Mouse (Mus musculus) brain, embryonic 18.5 days (tissue): ENCODE data around the gene Gm17364.
"Not testable (repeated sequence)": the region's sequence is repeated elsewhere in the genome, so short reads cannot be mapped to it uniquely, and the experiment has no call there.

Experiments
- DNase-seq: peaks from one replicate; pipeline ENCODE4 v3.0.0-alpha.2; 2012; ENCODE audit warnings: low read depth, low spot score

Gene Gm17364

GRCm38 (mm10) chr13:41251667-41252066 lies 22.1 kb downstream of the Gm17364 start:
- DNase-seq = no peak

DNA sequence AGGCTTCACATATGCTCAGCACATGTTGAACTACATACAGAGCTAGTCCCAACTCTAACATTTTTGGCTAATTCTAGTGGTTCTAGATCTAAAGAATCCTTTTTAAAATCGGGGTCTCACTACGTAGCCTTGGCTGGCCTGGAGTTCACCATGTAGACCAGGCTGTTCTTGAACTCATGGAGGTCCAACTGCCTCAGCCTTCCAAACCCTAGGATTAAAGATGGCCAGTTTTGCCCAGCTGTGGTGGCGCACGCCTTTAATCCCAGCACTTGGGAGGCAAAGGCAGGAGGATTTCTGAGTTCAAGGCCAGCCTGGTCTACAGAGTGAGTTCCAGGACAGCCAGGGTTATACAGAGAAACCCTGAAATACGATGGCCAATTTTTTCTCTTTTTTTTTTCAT lies 22.5 kb downstream of the Gm17364 start:
- DNase-seq = not testable (repeated sequence)

DNA sequence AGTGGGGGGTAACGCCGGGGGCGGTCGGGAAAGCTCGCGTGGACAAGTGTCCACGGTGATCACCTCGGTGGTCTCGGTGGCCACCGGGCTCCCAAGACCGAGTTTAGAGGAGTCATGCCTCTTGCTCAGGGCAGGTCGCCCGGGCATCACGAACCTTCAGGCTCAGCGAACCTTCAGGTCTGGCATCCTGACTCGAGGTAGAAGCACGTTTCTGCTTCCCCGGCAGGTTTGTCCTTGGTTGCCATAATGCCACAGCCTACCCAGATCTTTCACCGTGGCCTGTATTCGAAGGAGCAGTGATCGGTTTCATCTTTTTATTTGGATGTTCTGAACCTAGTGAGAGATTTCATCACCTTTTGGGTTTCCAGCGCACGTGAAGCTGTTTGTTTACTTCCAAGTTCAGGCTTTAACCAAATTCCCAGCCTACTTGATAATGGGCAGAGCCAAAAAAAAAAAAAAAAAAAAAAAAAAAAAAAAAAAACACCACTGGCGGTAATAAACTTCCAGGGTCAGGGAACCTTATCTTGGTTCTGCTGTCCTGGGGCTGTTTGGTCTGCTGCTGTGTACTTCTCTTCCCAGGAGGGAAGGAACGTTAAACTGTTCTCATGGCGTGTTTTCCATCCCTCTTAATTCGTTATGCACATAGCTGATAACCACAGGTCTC lies 23.3 kb downstream of the Gm17364 start:
- no peak for DNase-seq

DNA sequence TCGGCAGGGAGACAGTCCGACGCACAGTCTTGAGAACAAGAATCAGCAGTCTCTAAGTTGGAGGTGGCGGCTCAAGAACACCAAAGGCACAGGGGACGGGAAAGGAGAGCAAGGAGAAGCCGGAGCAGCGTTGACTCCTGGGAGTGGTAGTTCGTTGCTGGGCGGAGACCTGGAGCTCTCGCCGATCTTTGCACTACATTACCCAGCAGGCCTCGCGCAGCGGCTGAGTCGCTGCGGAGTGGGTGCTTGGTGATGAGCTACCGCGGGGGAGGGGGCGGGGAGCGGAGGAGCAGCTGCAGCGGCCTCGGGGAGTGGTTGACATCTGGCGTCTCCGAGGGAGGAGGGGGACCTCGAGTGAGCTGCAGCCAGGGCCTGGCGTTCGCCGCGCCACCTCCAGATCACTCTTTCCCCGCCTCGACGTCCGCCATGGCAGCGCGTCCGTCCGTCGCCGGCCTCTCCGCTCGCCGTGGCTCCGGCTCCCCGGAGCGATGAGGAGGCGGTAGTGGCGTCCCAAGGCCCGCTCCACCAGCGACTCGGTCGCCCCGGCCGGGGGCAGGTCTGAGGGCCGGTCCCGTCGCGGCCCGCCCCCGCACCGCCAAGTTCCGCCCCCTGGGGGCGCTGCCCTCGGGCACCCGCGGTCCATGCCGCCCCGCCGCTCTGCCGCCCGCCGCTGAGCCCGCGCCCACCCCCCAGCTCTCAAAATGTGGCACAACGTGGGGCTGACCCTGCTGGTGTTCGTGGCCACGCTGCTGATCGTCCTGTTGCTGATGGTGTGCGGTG lies 24.0 kb downstream of the Gm17364 start, which contains the start of gene Smim13:
Gene Smim13, plus strand, starts transcription at position 307 of the 780 bp plus-strand sequence.
- DNase-seq = peak; percentile 95

DNA sequence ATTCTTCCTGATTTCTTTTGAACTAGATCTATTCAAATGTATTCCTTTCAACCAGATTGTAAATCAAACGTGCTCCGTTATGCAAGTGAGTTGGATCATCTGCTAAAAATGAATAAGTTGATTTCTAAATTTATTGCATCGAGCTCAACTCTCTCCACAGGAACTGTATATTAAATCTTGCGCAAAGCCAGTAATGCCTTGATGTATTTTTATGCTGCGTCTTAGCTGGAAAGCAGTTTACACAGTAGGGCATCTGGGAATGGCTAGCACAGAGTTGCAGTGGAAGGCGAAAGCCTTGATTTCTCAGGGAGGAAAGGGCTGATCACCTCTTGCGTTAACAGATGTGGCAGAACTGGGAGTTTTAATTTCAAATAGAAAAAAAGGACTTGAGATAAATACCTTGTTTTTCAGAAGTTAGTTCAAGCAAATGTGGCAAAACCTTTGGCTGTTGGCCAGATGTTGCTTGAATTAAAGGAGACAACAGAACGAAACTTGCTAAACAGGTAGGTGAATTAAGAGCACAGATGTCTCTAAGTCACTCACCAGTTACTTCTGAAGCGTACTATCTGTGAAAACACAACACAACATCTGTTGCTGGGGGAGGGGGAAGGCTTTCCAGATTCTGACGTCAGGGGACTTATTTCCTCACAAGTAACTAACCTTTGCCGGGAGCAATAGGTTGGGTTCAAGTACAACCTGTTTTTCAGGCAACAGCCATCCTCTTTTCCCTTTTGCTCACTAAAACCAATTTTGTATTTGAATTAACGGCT lies 24.8 kb downstream of the Gm17364 start:
- DNase-seq = no peak

DNA sequence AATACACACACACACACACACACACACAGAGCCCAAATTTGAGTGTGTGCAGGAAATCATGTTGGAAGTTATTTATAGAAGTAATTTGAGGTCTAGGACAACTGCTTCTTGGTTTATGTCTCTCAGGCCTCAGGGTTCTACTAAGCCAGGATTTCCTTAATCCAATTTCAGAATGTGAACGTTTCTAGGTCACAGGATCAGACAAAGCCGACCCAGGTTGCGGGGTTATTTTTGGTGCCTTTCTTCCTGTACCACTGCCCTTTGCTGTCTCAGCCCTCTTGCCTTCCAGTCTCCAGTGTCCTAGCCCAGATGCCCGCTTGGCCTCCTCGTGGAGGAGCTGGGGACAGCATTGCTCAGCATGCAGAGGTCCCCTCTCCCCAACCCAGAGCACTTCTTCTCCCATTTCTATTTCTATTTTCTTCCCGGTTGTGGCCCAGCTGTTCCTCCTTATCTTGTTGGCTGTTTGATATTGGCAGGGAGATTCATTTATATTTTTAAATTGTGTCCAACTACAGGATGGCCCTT lies 29.4 kb downstream of the Gm17364 start:
- no peak for DNase-seq

- no peak for DNase-seq
Measured at GRCm38 (mm10) chr13:41241557-41241956, 32.2 kb downstream of the Gm17364 start.

- peak; percentile 70 for DNase-seq
Measured at GRCm38 (mm10) chr13:41238805-41239130, 35.0 kb downstream of the Gm17364 start.

DNA sequence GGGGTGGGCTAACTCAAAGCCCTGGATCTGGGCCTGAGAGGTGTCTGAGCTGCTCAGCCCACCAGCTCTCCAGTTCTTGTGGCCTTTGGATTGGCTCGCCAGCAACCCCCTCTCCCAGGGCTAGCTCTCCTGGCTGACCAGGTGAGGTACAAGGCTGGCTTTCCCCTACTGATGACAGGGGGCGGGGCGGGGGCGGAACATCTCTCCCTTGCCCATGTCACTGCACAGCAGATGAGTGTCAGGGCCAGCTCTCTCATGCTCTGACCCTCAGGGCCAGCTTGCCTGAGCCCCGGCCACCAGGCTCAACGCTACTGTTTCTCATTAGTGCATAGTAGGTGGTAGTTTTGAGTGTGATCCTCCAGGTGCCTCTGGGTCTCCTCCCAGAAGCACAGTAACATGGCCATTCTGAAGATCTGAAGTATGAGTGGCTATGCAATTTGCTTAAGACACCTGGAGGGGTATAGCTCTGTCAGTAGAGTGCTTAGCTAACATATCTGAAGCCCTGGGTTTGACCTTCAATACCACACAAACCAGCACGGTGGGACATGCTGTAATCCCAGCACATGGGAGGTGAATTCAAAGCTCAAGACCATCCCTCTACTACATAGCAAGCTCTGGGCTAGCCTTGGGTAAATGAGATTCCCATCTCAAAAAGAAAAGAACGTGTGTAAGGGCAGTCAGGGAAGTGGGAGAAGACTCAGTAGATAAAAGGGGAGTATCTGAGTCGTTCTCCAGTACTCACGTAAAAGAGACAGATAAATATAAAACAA lies 35.6 kb downstream of the Gm17364 start:
- no peak for DNase-seq

DNA sequence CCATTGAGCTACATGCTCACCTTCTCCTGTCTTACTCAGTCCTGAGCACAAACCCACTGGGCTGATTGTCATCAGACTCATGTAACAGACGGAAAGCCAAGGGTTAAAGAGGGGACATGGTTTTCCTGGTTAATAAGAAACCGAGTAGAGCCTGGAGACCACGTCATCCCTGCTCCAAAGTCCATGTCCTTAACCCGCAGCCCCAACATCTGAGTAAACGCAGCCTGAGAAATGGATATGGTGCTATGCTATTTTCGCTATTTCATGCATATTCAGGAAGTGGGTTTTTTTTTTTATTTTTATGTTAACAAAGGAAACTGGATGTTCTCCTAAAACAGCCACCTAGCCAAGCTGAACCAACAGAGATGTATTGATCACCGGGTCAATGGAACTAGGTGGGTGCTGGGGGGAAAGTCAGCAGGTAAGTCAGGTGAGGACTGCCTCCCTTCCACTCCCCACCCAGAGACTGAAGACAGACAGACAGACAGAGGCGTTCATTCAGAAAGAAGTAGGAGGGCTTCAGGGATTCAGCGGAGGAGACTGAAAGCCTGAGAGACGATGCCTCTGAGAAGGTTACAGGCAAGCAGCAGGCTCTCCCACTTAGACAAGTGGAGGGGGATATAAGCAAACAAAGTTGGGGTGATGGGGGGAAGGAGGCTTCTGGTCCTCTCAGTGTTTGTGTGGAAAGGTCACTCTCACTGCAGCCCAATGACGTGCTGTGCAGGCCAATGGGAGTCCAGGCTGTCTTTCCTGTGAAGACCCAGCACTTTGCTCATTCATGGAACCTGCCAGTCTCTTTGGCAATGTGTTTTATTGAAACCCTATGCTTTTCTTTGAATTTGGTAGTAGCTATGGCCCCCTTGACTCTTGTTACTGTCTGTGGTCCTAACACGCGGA lies 37.7 kb downstream of the Gm17364 start:
- no peak for DNase-seq

GRCm38 (mm10) chr13:41235181-41235580 lies 38.6 kb downstream of the Gm17364 start:
- no peak for DNase-seq

GRCm38 (mm10) chr13:41233241-41233640 lies 40.5 kb downstream of the Gm17364 start:
- no peak for DNase-seq

DNA sequence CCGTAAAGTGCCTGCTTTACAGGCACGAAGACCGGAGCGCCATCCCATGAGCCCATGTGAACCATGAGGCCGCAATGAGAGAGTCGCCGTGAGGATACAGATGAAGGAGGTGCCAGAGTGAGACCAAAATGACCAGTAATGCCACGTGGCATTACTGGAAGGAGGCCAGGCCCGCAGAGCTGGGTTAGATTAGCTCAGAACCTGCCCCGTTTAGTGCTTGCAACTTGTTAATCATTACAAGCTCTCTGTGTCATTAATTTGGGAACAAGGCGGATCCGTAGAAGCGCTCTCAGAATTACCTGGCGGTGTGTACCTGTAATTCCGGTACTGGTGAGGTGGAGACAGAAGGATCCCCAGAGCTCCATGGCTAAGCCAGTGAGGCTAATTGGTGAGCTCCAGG lies 41.6 kb downstream of the Gm17364 start:
- no peak for DNase-seq

GRCm38 (mm10) chr13:41231389-41231983 lies 42.3 kb downstream of the Gm17364 start:
- peak; percentile 74 for DNase-seq

DNA sequence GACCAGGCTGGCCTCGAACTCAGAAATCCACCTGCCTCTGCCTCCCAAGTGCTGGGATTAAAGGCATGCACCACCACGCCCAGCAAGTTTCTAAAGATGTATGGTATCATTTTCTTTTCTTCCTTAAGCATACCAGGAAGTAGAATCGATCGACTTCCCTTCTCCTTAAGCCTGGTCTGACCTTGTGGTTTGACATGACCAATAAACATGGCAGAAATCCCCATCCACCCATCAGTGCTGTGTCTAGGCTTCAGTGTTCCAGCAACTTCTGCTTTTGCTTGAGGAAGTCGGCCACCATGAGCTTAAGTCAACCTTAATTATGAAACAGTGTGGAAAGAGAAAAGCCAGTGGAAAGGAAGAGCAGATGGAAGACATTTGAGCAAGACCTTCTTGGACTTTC lies 43.5 kb downstream of the Gm17364 start:
- no peak for DNase-seq

DNA sequence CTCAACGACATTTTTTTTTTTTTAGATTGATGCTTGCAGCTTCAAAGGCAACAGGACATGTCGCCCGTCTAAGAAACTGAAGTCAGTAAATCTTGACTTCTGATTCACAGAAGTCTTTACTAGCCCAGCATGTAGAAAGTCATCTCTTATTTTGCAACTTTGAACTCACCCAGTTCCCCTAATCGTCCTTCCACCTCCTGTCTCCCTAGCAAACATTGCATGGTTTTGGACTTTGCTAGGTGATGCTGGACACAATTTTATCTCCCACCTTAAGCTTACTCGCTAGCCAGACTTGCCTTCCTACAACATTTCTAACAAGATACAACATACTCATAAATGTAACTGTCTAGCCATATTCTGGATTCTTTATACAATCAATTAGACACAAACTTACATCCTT lies 45.7 kb downstream of the Gm17364 start:
- DNase-seq = no peak

GRCm38 (mm10) chr13:41226513-41226912 lies 47.3 kb downstream of the Gm17364 start:
- DNase-seq = no peak
